Mouse (Mus musculus): ENCODE measurements at regions not wholly inside any gene's neighbourhood (a gene's known extent, or its start where the extent isn't known, plus 50 kb on each side); places are given as distances from the start of the nearest gene placed in this dataset.

DNA sequence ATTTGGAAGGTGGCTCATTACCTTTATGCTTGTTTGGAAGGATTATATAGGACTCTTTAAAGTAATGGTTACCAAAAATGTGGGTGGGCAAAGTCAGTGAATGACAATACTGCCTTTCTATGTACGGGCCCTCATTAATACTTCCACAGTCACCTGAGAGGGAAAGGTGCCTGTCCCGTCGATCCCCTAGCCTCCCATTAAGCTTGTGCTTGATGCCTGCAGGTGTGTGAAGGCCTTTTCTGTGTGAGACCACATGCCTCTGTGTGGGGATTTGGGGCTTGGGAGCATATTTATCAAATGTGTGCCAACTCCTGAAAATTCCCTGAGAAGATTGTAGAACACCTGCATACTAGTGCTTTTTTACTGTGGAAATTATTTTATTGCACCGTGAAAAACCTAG is 377.4 kb upstream of the Fam92a start:
- TF ChIP-seq MAX (IDR thresholded peaks at IDR 0.05) (no peak), CTCF (IDR thresholded peaks at IDR 0.05; ENCODE audit: control insufficient read depth, insufficient read depth, insufficient read length) (no peak), CEBPB (IDR thresholded peaks at IDR 0.05; ENCODE audit: low read depth) (no peak)
